Mouse (Mus musculus) neural tube, embryonic 14.5 days (tissue): ENCODE measurements around the gene Strn4. TPM values are rescaled to one million over a fixed set of nuclear protein-coding genes. Genes with fewer than 3 reads are reported as not detected.

ENCODE experiments used
- ATAC-seq: fragments of 200-750 bp; cut with Nextera tagmentation; 2 replicates; pipeline ENCODE4 v1.8.0; 2017; ENCODE audit warnings: low read depth, mild to moderate bottlenecking, moderate TSS enrichment, moderate library complexity
- H3K27ac ChIP-seq: fragments of 300-500 bp; sonication (generic); 2 replicates; pipeline ENCODE4 v1.5.1; 2014; ENCODE audit warnings: low read depth, mild to moderate bottlenecking, control low read depth, low read length, moderate library complexity, mixed read lengths
- H3K27me3 ChIP-seq: fragments of 300-500 bp; sonication (generic); 2 replicates; pipeline ENCODE4 v1.6.1; 2014; ENCODE audit warnings: low read length; ENCODE audit not compliant: control insufficient read depth, insufficient read depth
- H3K36me3 ChIP-seq: fragments of 300-500 bp; sonication (generic); 2 replicates; pipeline ENCODE4 v1.6.1; 2014; ENCODE audit warnings: low read length, mixed read lengths; ENCODE audit not compliant: control insufficient read depth, insufficient read depth
- H3K4me1 ChIP-seq: fragments of 300-500 bp; sonication (generic); 2 replicates; pipeline ENCODE4 v1.6.1; 2014; ENCODE audit warnings: low read length; ENCODE audit not compliant: control insufficient read depth, insufficient read depth
- H3K4me2 ChIP-seq: fragments of 300-500 bp; sonication (generic); 2 replicates; pipeline ENCODE4 v1.6.1; 2014; ENCODE audit warnings: mild to moderate bottlenecking, low read depth, low read length, control low read depth
- H3K4me3 ChIP-seq: fragments of 300-500 bp; sonication (generic); 2 replicates; pipeline ENCODE4 v1.5.1; 2014; ENCODE audit warnings: low read depth, low read length, control low read depth, mixed read lengths
- H3K9ac ChIP-seq: fragments of 300-500 bp; sonication (generic); replicated peaks from 2 replicates; pipeline ENCODE4 v1.6.1; 2014; ENCODE audit warnings: low read depth, mild to moderate bottlenecking, control low read depth, low read length, mixed read lengths
- H3K9me3 ChIP-seq: fragments of 300-500 bp; sonication (generic); 2 replicates; pipeline ENCODE4 v1.6.1; 2016; ENCODE audit warnings: low read length; ENCODE audit not compliant: control insufficient read depth
- WGBS: fragments of 180-500 bp; shearing (Covaris S2); extraction: QIAGEN DNeasy Blood & Tissue Kit; methylation state at CpG from one replicate; pipeline ENCODE4 v1.1.7; 2014; 5-methylcytosine and 5-hydroxymethylcytosine counted together
- polyA plus RNA-seq: library from polyadenylated mRNA; unstranded; fragments of >200 nt; fragmentation: Nextera tagmentation; extraction: Ambion mirVana; gene quantifications from 2 replicates; pipeline ENCODE4 v1.2.1, GENCODE M21; 2014

The Strn4 gene
- polyA plus RNA-seq, 1 experiment from 2014 or later: 191 TPM

GRCm38 (mm10) chr7:16875310-16875325 lies 59.4 kb downstream of the Strn4 start, which contains the start of gene Dact3:
Gene Dact3, plus strand, starts transcription at chr7:16875317.
- peak within 1 kb of the TSS; percentile 81 for H3K4me2 ChIP-seq
- H3K4me3 ChIP-seq: peak within 1 kb of the TSS; percentile 70
- H3K9ac ChIP-seq: peak within 1 kb of the TSS; percentile 81
- H3K27me3 ChIP-seq: no peaks in the 10 kb centered on the region
- peak within 1 kb of the TSS; percentile 87 for H3K27ac ChIP-seq
- H3K9me3 ChIP-seq: no peaks in the 10 kb centered on the region
- ATAC-seq: no peak
- peaks cover 14% of the 10 kb centered on the region for H3K4me1 ChIP-seq
- H3K36me3 ChIP-seq: peaks cover 2% of the 10 kb centered on the region
- WGBS: no CpG with 5 or more reads among the region's 1 CpGs

GRCm38 (mm10) chr7:16875326-16875725 lies 59.6 kb downstream of the Strn4 start:
- peaks cover 14% of the 10 kb centered on the region for H3K4me1 ChIP-seq
- H3K36me3 ChIP-seq: peaks cover 2% of the 10 kb centered on the region
- ATAC-seq: peak; percentile 54
- peak overlapping the region; percentile 81 for H3K9ac ChIP-seq
- H3K27me3 ChIP-seq: no peaks in the 10 kb centered on the region
- H3K4me3 ChIP-seq: peak overlapping the region; percentile 70
- H3K27ac ChIP-seq: peak overlapping the region; percentile 87
- H3K9me3 ChIP-seq: no peaks in the 10 kb centered on the region
- WGBS: under 1% methylated on average over 40 of the region's 42 CpGs
- peak overlapping the region; percentile 81 for H3K4me2 ChIP-seq

- no peaks in the 10 kb centered on the region for H3K27me3 ChIP-seq
- no peak for ATAC-seq
- H3K9me3 ChIP-seq: no peaks in the 10 kb centered on the region
- peaks cover 14% of the 10 kb centered on the region for H3K4me1 ChIP-seq
- WGBS: 8% methylated on average over 11 of the region's 11 CpGs
- H3K9ac ChIP-seq: peak overlapping the region; percentile 81
- peak overlapping the region; percentile 81 for H3K4me2 ChIP-seq
- peak overlapping the region; percentile 70 for H3K4me3 ChIP-seq
- no peak overlapping the region for H3K27ac ChIP-seq
- H3K36me3 ChIP-seq: peaks cover 2% of the 10 kb centered on the region
Observed at GRCm38 (mm10) chr7:16876006-16876405, 60.3 kb downstream of the Strn4 start.

GRCm38 (mm10) chr7:16876608-16877007 lies 60.9 kb downstream of the Strn4 start:
- WGBS: 9% methylated on average over 12 of the region's 13 CpGs

GRCm38 (mm10) chr7:16877717-16878116 lies 62.0 kb downstream of the Strn4 start:
- Histone ChIP-seq H3K9me3 (no peaks in the 10 kb centered on the region), H3K4me1 (peaks cover 14% of the 10 kb centered on the region), H3K4me3 (no peak overlapping the region), H3K4me2 (no peak overlapping the region), H3K27me3 (no peaks in the 10 kb centered on the region), H3K36me3 (0 out of 2 replicates have a peak, but pooled peaks cover 2% of the 10 kb centered on the region), H3K27ac (no peak overlapping the region), H3K9ac (no peak overlapping the region)
- no peak for ATAC-seq
- 95% methylated on average over 3 of the region's 3 CpGs for WGBS

More at GRCm38 (mm10) chr7:16876608-16877007, 60.9 kb downstream of the Strn4 start:
- Histone ChIP-seq H3K36me3 (peaks cover 2% of the 10 kb centered on the region), H3K4me3 (peak overlapping the region; percentile 70), H3K9me3 (no peaks in the 10 kb centered on the region), H3K9ac (peak overlapping the region; percentile 81), H3K27ac (no peak overlapping the region), H3K4me1 (peaks cover 14% of the 10 kb centered on the region), H3K27me3 (no peaks in the 10 kb centered on the region), H3K4me2 (peak overlapping the region; percentile 81)
- no peak for ATAC-seq

GRCm38 (mm10) chr7:16879796-16880547 lies 64.3 kb downstream of the Strn4 start:
- Histone ChIP-seq H3K27me3 (peaks cover 11% of the 10 kb centered on the region), H3K9me3 (no peaks in the 10 kb centered on the region), H3K4me3 (no peak overlapping the region), H3K27ac (no peak overlapping the region), H3K36me3 (peaks cover 3% of the 10 kb centered on the region; the same call in 1 of the 2 replicates), H3K4me2 (no peak overlapping the region), H3K4me1 (peaks cover 14% of the 10 kb centered on the region), H3K9ac (no peak overlapping the region)
- ATAC-seq: no peak
- 12% methylated on average over 9 of the region's 9 CpGs for WGBS

GRCm38 (mm10) chr7:16880615-16881014 lies 64.9 kb downstream of the Strn4 start:
- H3K9ac ChIP-seq: no peak overlapping the region
- no peak overlapping the region for H3K4me3 ChIP-seq
- no peak overlapping the region for H3K27ac ChIP-seq
- peaks cover 8% of the 10 kb centered on the region; the same call in 1 of the 2 replicates for H3K36me3 ChIP-seq
- H3K27me3 ChIP-seq: peaks cover 14% of the 10 kb centered on the region
- H3K4me1 ChIP-seq: peaks cover 14% of the 10 kb centered on the region
- WGBS: 13% methylated on average over 5 of the region's 5 CpGs
- no peaks in the 10 kb centered on the region for H3K9me3 ChIP-seq
- ATAC-seq: no peak
- H3K4me2 ChIP-seq: no peak overlapping the region

- no peak overlapping the region for H3K9ac ChIP-seq
- peaks cover 8% of the 10 kb centered on the region; the same call in 1 of the 2 replicates for H3K36me3 ChIP-seq
- WGBS: 93% methylated on average over 6 of the region's 6 CpGs
- ATAC-seq: no peak
- H3K4me3 ChIP-seq: no peak overlapping the region
- no peaks in the 10 kb centered on the region for H3K9me3 ChIP-seq
- H3K4me1 ChIP-seq: no peaks in the 10 kb centered on the region
- no peak overlapping the region for H3K27ac ChIP-seq
- H3K27me3 ChIP-seq: peaks cover 14% of the 10 kb centered on the region
- no peak overlapping the region for H3K4me2 ChIP-seq
Observed at GRCm38 (mm10) chr7:16883162-16883561, 67.5 kb downstream of the Strn4 start.

- no peaks in the 10 kb centered on the region for H3K4me1 ChIP-seq
- ATAC-seq: no peak
- 58% methylated on average over 4 of the region's 4 CpGs for whole genome bisulfite sequencing
- H3K9ac ChIP-seq: no peak overlapping the region
- H3K4me3 ChIP-seq: no peak overlapping the region
- no peaks in the 10 kb centered on the region for H3K9me3 ChIP-seq
- H3K27me3 ChIP-seq: peaks cover 14% of the 10 kb centered on the region
- peaks cover 6% of the 10 kb centered on the region; the same call in 1 of the 2 replicates for H3K36me3 ChIP-seq
- H3K27ac ChIP-seq: no peak overlapping the region
- H3K4me2 ChIP-seq: no peak overlapping the region
Observed at GRCm38 (mm10) chr7:16884334-16884733, 68.6 kb downstream of the Strn4 start.
